Mouse (Mus musculus): ENCODE results near the gene Cxcl5. TPM values are rescaled to one million over a fixed set of nuclear protein-coding genes. Genes with fewer than 3 reads are reported as not detected.

The Cxcl5 gene
- polyA plus RNA-seq (2014; fragmentation: Illumina TruSeq; extraction: RNeasy Lipid Tissue Mini Kit (QIAGEN cat#74804); ENCODE audit: low read depth, low replicate concordance) = not detected

DNA sequence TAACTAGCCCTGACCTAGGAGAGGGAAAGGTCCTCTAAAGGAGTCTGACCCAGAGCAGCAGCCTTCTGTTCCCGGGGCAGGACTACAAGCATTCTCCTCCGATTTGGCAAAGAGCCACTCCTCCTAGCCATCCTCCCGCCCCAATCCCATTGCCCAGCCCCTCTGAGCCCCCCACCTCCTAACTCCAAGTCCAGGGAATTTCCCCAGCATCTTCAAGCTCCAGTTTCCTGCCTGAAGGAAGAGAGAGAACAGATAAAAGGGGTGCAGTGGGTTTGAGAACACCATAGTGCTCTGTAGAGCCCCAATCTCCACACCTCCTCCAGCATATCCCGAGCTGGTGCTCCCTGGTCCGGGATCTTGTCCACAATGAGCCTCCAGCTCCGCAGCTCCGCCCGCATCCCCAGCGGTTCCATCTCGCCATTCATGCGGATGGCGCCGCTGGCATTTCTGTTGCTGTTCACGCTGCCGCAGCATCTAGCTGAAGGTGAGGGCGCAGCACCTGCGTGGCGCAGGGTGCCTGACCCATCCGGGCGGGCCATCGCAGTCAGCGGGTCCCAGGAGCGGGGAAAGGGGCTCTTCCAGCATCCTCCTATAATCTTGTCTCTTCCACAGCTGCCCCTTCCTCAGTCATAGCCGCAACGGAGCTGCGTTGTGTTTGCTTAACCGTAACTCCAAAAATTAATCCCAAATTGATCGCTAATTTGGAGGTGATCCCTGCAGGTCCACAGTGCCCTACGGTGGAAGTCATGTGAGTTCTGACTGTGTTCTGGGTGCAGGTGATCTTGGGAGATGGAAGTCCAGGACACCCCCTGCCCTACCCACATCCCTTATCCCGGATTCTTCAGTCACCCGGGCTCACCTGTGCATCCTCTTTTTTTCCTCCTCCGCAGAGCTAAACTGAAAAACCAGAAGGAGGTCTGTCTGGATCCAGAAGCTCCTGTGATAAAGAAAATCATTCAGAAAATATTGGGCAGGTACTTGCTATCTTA lies at the start of gene Cxcl5:
Gene Cxcl5 (plus strand): TSS at position 284 of the 989 bp plus-strand sequence.

DNA sequence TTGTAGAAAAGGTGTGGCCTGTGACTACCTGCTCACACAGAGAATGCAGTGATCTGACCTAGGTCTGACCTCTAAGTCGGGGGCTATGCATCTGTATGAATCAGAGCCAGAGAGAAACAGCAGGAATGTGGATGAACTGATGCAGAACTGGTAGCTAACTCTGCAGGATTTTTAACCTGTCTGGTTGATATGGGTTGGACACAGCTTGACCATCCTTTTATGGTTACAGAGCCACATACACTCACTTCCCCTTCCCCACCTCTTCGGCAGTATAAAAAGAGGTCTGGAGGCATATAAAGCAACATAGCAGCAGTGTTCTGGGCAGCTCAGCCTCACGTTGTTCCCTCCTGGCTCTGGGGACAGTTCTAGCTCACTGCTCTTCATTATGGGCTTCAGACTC lies 9.1 kb downstream of the Cxcl5 start, which contains the start of gene Ppbp:
Gene Ppbp (plus strand): TSS at position 301 of the 400 bp plus-strand sequence.

DNA sequence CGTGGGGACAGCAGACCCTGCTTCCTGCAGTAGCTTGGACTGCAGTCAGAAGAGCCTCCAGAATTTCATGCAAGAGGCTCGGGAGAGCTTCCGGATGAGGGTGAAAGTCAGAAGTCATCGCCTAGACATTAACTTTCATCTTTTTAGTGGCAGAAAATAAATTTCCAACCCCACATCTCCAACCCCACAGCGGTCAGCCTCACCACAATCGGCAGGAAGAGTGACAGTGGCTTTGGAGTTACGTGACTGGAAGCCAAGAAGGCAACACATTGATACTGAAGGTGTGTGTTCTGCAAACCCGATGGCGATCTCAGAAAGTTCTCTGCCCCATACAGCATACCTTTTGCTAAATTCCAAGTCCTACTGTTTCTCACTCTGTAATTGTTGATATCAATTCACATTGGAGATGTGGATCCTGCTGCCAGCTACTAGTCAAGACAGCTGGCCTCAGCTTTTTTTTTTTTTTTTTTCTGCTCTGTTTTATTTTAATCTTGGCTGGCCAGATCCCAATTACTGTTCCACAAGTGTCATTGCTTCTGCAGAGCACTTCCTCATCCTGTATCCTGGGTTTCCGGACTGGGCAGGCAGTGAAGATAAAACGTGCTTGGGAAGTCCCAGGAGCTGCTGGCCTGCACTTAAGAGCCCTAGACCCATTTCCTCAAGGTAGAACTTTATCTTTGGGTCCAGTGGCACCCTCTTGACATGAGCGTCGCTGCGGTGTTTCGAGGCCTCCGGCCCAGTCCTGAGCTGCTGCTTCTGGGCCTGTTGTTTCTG lies 12.9 kb downstream of the Cxcl5 start, which contains the start of gene Pf4:
Gene Pf4 (plus strand): TSS at position 556 of the 774 bp plus-strand sequence.

DNA sequence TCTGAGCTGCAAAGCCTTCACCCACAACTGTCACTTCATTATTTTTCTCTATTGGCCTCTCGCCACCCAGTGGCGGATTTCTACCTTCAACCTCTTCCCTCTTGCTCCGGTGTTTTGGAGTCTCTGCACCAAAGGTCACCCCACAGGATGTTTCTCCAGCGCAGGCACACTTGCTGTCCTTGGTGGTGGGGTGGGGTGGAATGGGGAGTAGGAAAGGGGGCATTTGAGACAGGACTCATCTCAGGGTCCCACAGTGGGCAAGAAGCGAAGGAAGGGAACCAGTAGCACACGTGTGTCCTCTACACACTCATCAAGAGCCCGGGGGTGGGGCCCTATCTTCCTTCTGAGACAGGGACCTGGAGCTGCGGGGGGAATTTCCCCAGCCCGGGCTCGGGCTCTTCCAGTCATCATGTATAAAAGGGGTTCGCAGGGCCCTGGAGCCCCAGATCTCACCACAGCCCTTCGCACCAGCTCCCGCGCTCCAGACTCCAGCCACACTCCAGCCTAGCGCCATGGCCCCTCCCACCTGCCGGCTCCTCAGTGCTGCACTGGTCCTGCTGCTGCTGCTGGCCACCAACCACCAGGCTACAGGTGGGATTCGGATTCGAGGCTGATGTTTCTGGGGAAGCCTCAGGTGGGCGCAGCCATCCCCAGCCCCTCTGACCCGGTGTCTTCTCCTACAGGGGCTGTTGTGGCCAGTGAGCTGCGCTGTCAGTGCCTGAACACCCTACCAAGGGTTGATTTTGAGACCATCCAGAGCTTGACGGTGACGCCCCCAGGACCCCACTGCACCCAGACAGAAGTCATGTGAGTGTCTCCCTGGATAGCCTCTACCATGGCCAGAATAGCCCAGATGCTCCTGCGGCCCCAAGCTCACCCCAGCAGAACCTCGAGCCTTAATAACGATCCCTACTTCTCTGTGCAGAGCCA lies 26.8 kb downstream of the Cxcl5 start, which contains the start of gene Cxcl3:
Gene Cxcl3 (plus strand): TSS at position 445 of the 930 bp plus-strand sequence.

DNA sequence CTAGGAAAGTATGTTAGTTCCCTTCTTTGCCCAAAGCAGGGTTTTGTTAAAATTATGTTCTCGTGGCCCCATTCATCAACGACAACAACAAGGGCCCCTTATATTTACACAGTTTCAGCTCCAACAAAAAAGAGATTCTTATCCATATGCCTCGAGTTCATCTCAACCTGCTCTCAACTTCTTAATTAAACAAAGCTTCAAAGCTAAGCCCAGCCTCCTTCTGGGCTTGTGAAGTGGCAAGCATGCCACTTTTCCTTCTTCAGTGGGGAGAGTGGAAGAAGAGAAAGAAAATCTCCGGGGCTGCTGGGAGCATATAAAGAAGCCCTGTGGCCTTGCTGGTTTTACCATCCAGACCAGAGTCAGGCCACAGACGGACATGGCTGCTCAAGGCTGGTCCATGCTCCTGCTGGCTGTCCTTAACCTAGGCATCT lies 35.0 kb downstream of the Cxcl5 start, which contains the start of gene Cxcl15:
Gene Cxcl15 (plus strand): TSS at position 340 of the 431 bp plus-strand sequence.

Other genes starting within 250 kb of the Cxcl5 start
- 74.6 TPM for gene Afm, start 240.4 kb upstream of the Cxcl5 start, polyA plus RNA-seq (2014; fragmentation: Illumina TruSeq; extraction: RNeasy Lipid Tissue Mini Kit (QIAGEN cat#74804); ENCODE audit: low read depth, low replicate concordance)
- gene 5830473C10Rik, start 198.3 kb upstream of the Cxcl5 start, polyA plus RNA-seq (2014; fragmentation: Illumina TruSeq; extraction: RNeasy Lipid Tissue Mini Kit (QIAGEN cat#74804); ENCODE audit: low read depth, low replicate concordance) = 0.85 TPM
- gene Rassf6, start 118.7 kb upstream of the Cxcl5 start, polyA plus RNA-seq (2014; fragmentation: Illumina TruSeq; extraction: RNeasy Lipid Tissue Mini Kit (QIAGEN cat#74804); ENCODE audit: low read depth, low replicate concordance) = 67.4 TPM
- 0.89 TPM for gene Ppbp, start 9.2 kb downstream of the Cxcl5 start, polyA plus RNA-seq (2014; fragmentation: Illumina TruSeq; extraction: RNeasy Lipid Tissue Mini Kit (QIAGEN cat#74804); ENCODE audit: low read depth, low replicate concordance)
- gene Pf4, start 13.1 kb downstream of the Cxcl5 start, polyA plus RNA-seq (2014; fragmentation: Illumina TruSeq; extraction: RNeasy Lipid Tissue Mini Kit (QIAGEN cat#74804); ENCODE audit: low read depth, low replicate concordance) = not detected
- gene Cxcl3, start 26.7 kb downstream of the Cxcl5 start, polyA plus RNA-seq (2014; fragmentation: Illumina TruSeq; extraction: RNeasy Lipid Tissue Mini Kit (QIAGEN cat#74804); ENCODE audit: low read depth, low replicate concordance) = not detected
- gene Cxcl15, start 35.2 kb downstream of the Cxcl5 start, polyA plus RNA-seq (2014; fragmentation: Illumina TruSeq; extraction: RNeasy Lipid Tissue Mini Kit (QIAGEN cat#74804); ENCODE audit: low read depth, low replicate concordance) = not detected
- 2.5 TPM for gene Cxcl1, start 131.9 kb downstream of the Cxcl5 start, polyA plus RNA-seq (2014; fragmentation: Illumina TruSeq; extraction: RNeasy Lipid Tissue Mini Kit (QIAGEN cat#74804); ENCODE audit: low read depth, low replicate concordance)
- not detected for gene Cxcl2, start 144.5 kb downstream of the Cxcl5 start, polyA plus RNA-seq (2014; fragmentation: Illumina TruSeq; extraction: RNeasy Lipid Tissue Mini Kit (QIAGEN cat#74804); ENCODE audit: low read depth, low replicate concordance)
- gene Mthfd2l, start 171.8 kb downstream of the Cxcl5 start, polyA plus RNA-seq (2014; fragmentation: Illumina TruSeq; extraction: RNeasy Lipid Tissue Mini Kit (QIAGEN cat#74804); ENCODE audit: low read depth, low replicate concordance) = 67.3 TPM

Data from kidney, adult 10 weeks (tissue).